Mouse (Mus musculus) heart, postnatal 36 days (tissue): ENCODE results near the gene Dusp28. TPM values are rescaled to one million over a fixed set of nuclear protein-coding genes. Genes with fewer than 3 reads are reported as not detected.

Source experiments
- DNase-seq, 2 experiments: peaks; one replicate each; pipeline ENCODE4 v3.0.0; 2021 to 2022
- intact Hi-C: fragments of 180-260 bp; cut with DNase I; formaldehyde crosslinking; loops from one replicate; pipeline ENCODE4 v1.15.1; 2025
- total RNA-seq, 2 experiments: library from RNA; stranded (reverse); gene quantifications; 2 replicates each; pipeline ENCODE4 v1.2.3; 2021

The Dusp28 gene
- total RNA-seq = 10 to 100 TPM; 12.3 to 13.9 TPM

DNA sequence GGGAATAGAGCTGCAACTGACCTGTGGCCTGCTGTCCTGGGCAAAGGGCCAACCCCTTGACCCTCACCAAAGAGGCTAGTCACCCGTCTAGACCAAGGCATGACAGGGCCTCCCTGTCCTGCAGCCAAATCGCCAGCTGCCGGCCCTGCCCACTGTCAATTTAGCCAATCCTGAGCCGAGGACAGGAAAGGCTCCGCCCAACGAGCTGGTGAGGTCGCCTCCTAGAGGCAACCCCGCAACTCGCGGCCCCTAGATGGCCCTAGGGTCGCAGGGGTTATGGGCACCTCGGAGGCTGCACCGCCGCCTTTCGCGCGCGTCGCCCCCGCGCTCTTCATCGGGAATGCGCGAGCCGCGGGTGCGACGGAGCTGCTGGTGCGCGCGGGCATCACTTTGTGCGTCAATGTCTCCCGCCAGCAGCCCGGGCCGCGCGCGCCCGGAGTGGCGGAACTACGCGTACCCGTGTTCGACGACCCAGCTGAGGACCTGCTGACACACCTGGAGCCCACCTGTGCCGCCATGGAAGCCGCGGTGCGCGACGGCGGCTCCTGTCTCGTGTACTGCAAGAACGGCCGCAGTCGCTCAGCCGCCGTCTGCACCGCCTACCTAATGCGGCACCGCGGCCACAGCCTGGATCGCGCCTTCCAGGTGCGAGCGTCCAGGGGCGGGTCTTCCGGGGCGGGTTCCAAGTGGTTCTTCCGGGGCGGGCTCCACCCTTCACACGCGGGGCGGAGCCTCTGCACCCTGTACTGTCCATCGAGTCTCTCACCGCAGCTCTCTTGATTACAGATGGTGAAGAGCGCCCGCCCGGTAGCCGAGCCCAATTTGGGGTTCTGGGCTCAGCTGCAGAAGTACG lies at the start of gene Dusp28:
TSS of gene Dusp28 (plus strand) at position 203 of the 853 bp plus-strand sequence.
- intact Hi-C loops = no loop called here
- DNase-seq = peak; percentile 84 to 87

DNA sequence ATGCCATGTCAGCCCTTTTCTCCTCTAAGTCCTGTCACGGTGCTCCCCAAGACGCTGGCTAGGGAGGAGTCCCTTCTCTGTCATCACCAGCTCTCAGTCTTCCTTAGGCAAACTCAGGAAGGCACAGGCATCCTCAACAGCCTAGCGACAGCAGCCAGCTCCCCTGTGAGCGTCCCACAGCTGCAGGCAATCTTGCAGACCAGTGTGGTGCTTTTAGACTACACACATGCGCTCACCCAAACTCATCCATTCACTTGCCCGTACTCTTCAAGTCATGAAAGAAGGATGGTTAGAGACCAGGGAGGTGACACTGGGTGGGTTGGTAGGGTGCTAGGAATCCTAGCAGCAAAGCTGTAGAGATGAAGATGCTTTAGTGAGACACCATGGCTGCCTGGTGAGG lies 45.3 kb upstream of the Dusp28 start:
- intact Hi-C loops = no loop called here
- no peak for DNase-seq

DNA sequence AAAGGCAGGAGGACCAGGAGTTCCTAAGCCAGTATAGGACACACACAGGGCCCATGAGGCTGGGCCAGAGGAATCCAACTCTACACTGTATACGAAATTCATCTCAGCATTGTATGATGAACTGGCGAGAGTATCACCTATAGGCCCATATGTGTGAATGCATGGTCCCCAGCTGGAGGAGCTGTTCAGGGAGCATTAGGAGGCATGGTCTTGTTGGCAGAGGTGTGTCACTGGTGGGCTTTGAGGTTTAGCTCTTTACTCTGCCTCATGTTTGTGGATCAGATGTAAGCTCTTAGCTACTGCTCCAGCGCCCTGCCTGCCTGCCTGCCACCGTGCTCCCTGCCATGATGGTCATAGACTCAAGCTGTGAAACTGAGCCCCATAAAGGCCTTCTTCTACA lies 43.5 kb upstream of the Dusp28 start:
- intact Hi-C loops = no loop called here
- no peak for DNase-seq

DNA sequence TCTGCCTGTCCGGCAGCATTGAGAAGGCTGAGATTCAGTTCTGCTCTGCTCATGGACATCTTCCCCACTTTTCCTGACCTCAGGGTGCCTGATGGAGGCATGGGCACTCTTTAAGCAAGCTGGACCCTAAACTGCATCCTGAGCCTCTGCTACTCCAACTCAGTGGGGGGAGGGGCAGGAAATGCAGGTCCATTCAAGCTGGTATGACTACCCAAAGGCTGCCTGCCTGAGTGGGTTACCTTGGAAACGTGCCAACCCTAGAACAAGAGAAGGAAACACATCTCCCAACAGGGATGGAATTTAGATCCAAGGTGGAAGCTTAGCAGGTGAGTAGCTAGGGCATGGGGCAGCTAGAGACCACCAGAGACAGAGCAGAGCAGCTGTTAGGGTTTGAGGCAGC lies 40.6 kb upstream of the Dusp28 start:
- intact Hi-C loops = no loop called here
- no peak for DNase-seq

DNA sequence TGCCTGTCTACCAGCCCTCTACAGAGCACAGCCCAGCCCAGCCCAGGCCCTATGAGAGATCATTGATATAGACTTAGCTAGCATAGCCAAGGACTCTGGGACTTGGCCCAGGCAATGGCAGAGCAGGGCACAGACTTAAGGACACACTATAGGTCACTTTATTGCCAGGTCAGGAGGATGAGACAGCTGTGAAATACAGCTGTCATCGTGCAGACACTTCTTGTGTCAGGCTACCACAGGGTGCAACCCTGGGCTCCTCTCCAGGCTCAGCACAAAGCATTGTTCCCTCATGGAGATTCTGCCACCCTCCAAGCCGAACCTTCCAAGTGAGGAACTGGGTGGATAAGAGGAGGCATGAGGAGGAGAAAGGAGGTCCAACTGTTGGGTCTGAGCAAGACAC lies 36.8 kb upstream of the Dusp28 start:
- intact Hi-C loops = no loop called here
- DNase-seq = no peak

DNA sequence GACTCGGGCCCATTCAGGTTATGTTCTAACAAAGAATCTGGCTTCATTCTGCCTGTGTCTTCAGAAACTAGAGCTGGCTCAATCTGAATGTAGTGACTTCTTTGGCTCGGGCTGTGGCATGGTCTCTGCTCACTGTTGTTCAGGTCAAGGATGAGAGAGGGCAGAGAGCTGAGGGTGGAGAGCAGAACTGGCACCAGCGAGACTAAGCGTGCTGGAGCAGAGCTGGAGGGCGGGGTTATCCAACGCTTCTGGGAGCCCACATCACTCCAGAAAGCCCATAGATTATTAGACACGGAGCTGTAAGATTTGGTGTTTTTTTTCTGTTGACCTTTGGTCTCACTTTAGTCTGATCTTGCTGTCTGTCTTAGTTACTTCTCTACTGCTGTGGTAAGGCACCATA lies 34.1 kb upstream of the Dusp28 start:
- intact Hi-C loops = no loop called here
- no peak for DNase-seq

DNA sequence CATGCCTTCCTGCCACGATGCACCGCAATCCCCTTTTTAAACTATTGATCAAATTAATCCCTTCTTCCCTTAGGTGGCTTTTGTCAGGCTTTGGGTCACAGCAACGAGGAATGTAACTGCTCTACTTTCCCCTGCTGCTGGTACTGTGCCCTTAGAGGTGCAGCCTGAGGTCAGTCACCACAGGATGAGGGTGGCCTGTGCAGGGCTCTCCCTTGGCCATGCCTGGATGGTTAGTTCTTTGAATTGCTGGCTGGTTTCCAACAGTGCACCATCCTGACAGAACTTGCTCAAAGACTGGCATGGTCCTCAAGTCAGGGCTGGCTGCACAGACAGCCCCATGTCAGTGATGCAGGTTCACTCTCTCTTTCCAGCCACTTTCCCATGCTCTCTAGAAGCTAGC lies 32.8 kb upstream of the Dusp28 start:
- intact Hi-C loops = no loop called here
- DNase-seq = no peak

DNA sequence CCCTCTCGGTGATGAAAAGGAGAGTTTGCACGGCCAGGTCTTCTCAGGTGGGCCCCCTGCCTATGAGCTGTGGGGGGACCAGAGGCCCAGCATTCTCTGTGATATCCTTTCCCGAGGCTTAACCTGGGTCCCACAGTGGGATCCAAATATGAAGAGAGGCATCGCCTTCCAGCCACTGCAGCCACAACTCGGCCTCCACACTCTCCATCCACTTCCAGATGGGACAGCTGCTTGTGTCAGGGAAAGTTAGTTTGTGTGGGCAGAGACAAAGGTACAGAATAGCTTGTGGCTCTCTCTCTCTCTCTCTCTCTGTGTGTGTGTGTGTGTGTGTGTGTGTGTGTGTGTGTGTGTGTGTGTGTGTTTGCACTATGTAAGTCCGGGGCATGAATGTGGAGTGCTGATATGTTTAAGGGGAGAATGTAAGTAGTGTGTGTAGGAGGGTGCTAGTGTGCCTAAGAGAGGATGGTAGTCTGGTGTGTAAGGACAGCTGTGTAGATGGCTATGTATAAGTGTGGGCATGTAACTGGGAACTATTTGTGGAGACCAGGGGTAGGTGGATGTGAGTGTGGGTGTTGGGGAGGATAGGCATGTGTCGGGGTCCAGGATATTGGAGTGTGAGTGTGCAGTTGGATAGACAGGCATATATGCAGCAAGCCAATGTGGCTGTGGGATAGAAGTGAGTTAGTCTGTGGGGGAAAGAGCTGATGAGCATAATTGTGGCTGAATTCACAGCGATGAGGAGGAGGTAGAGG lies 31.2 kb upstream of the Dusp28 start:
- intact Hi-C loops = no loop called here
- DNase-seq = no peak

DNA sequence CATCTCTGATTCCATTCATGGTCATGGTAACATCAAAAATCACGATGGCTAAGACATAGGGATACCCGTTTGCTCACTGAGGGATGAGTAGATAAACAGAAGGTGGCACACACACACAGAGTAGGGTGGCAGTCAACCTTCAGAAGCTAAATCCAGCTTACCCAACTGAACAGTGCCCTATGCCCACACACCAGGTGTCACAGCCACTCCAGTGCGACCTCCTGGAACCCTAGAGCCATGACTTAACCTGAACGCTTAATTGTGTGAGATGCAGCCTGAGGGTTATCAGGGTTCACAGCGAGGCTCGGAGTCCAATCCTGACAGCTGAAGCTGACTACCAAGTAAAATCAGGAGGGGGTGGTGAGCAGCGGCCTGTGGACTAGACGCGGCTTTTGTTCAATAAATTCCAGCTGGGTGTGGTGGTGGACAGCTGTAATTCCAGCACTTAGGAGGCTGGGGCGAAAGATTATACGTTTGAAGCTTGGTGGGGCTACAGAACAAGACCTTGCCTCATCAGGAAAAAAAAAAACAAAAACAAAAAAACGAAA lies 29.3 kb upstream of the Dusp28 start:
- DNase-seq = no peak
- intact Hi-C loops = no loop called here

DNA sequence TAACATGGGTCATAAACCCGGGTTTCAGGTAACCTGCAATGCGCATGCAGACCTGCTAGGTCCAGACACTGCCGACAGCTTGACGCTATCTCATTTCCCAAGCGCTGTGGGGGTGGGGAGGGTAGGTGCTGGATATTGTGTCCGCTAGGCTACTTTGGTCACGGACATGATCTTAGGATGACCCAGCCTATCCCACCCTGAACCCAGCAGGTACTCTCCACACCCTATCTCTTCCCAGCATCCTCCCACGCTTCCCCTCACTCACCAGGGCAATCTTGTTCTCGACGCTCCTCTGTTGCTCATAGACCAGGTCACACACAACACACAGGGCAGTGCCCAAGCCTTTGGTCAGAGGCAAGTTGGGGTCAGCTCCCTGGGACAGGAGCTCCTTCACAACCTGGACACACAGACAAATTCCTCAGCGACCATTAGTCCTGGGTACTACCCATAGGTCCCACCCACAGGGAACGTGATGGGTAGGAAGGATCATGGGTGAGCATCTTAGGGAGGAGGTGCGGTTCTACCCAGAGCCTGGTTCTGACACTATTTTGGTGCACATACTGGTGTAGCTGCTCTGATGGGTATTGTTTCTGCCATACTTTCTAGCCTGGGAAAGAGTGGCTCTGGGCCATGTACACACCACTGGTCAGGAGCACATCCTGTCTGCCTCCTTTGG lies 28.6 kb upstream of the Dusp28 start:
- no peak for DNase-seq
- intact Hi-C loops = no loop called here

DNA sequence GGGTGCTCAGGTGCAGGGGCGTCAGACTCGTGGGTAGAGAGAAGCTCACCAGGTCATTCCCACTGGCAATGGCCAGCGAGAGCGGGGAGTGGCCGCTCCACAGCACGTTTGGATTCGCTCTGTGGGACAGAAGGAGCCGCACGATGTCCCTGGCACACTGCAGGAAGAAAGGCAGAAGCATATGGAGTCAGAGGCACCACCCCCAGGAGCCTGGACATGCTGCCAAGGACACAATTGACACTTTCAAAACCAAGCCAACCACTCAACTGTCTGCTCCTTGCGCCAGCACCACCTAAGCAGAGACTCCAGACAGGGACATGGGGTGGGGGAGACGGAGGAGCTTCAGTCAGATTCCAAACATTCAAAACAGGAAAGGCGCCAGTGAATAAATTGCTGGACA lies 27.5 kb upstream of the Dusp28 start:
- intact Hi-C loops = no loop called here
- no peak for DNase-seq

DNA sequence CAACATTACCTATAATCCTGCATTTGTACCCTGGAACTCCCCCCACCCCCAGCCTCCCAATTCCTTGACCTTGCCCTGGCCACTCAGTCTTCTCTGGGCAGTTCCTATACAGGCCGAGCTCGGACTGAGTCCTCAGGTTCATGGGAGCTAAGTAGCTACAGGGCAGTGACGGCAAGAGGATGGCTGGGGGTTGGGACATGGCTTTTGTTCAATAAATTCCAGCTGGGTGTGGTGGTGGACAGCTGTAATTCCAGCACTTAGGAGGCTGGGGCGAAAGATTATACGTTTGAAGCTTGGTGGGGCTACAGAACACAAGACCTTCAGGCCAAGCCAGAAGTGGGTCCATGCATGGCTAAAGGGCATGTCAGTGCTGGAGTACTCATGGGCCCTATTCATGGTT lies 26.7 kb upstream of the Dusp28 start:
- intact Hi-C loops = no loop called here
- no peak for DNase-seq

DNA sequence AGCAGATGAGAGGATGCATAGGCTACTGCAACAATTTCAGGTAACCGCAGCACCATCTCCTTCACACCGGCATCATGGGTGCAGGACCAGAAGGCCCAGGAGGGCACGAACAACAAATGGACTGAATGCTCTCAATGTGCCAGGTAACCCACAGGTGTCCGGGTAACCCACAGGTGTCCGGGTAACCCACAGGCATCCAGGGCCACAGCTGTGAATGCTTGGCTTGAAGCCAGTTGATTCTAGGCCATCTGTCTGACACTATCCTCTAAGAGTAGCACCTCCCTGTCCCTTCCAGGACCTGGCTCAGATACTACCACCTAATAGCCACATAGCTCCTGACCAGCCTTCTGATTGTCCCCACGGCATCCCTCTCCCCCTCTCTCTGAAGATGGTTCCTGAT lies 24.8 kb upstream of the Dusp28 start:
- no peak for DNase-seq

DNA sequence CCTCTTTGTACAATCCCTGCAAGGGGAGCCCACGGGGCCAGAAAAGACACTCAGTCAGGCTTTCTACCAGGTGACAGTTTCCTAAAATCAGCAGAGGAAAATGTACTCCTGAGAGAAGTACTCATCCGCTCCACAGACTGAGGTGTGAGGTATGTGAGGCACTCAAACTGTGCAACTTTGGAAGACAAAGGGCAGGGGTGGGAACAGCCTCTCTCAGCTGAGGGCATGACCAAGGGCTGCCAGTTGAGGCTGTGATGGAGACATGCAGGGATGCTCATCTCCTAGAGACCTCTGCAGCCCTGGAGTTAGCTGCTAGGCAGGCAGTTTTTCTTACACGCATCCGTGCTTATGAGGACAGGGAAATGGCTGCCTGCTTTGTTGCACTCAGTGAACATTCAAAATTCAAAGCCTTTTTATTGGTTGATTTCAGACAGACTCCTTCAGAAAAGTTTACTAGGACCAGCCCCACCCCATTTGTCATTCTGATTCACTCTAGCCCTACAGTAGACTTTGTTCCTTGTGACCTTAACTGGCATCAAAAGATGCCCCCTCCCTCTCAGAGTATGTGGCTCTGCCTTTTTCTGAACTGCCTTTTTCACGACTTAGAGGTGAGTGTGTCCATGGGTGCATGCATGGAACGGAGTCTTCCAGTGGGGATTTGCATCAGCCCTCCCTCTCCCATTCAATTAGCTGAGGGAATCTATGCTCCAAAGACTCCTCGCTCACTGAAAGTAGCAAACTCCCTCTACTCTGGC lies 17.7 kb upstream of the Dusp28 start:
- intact Hi-C loops = no loop called here
- no peak for DNase-seq

More for the DNA sequence above, 24.8 kb upstream of the Dusp28 start:
- intact Hi-C loops = no loop called here

DNA sequence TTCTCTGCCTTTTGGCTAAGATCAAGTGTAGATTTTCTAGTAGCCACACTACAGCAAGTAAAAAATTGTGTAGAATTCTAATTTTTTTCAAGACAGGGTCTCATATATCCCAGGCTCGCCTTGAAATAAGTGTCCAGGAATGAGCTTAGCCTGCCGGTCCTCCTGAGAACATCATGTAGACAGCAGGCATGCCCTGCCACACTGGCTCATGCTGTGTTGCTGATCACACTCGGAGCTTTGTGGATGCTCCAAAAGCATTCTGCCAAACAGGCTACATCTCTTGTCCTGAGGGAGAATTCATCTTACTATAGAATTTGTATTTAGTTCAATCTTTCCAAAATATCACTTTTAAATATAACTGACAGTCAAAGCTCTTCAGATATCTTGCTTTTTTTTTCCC lies 14.0 kb upstream of the Dusp28 start:
- intact Hi-C loops = loop anchor here (2.0 kb wide), 1 partner anchor 240 kb away; no protein-coding TSS in a partner anchor
- no peak for DNase-seq

DNA sequence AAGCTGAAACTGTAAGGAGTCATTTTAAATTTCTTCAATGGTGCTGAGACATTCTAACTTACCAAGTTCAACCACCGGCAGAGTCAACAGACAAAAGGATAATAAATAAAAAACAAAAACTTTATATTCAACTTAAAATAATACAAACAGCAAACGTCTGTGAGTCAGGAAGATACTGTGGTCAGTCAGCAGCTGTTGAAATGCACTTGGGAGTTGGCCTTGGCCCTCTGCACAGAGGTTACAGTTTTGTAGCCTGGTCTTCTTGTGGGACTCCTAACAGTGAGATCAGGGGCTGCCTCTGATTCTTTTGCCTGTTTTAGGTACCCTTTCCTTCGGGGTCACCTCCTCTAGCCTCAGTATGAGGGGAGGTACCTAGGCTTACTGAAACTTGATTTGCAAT lies 12.9 kb upstream of the Dusp28 start:
- DNase-seq = no peak
- intact Hi-C loops = loop anchor here (2.0 kb wide), 2 partner anchors 199 to 241 kb away; no protein-coding TSS in a partner anchor

DNA sequence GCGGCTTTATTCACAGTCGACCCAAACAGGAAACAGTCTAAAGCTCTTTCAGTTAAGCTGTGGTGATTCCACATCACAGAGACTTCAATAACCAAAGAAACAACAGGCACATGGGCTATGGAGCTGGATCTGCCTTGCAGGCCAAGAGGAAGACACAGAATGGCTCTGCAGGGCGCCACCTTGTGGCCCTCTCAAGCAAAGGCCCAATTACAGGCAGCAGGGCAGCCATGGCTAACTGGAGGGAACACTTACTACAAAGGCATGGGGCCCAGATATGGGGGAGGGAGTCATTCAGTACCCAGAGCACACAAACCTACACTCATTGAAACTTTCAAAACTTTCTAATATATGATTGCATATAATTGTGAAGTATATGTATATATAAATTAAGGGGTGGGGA lies 11.7 kb upstream of the Dusp28 start:
- DNase-seq = peak; percentile 55 to 64
- intact Hi-C loops = loop anchor here (2.0 to 5.0 kb wide), 2 partner anchors 58 to 200 kb away; no protein-coding TSS in a partner anchor

DNA sequence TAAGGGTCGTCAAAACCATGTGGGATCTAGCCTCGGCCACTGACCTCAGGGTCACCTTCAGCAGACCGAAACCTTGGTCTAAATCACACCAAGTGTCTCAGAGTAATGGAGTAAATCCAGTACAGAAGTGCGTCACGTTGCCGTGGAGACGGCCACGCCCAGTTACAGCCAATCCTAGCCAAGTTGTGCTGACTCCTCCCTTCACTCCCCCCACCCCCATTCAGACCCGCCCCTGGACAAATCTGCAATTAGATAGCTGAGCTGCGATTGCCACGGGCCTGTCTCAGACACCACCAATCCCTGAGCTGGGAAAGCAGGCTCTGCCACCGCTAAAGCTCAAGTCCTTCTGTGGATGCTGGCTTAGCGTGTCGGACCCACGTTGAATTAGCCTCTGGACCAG lies 4.0 kb upstream of the Dusp28 start, which contains the start of gene Ankmy1:
TSS of gene Ankmy1 (minus strand) at position 121 of the 400 bp plus-strand sequence.
- intact Hi-C loops = no loop called here
- DNase-seq = peak in 1 of 2 experiments; percentile 31

DNA sequence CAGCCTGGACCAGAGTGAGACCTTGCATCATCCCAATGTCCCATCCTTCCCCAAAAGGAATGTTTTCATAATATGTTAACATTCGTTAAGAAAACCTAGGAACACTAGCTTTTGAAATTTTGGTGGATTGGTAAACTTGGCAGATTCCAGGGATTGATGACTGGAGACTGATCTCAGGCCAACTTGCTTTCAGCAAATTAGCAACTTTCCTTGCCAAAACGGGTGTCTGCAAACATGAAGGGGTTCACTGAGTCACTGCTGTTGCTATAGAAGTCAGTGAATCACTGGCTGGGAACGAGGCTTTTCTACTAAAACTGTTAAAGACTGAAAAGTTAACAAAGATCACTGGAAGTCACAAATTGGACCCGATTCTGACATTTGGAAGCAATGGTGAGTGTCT lies 3.2 kb upstream of the Dusp28 start:
- DNase-seq = no peak
- intact Hi-C loops = no loop called here

DNA sequence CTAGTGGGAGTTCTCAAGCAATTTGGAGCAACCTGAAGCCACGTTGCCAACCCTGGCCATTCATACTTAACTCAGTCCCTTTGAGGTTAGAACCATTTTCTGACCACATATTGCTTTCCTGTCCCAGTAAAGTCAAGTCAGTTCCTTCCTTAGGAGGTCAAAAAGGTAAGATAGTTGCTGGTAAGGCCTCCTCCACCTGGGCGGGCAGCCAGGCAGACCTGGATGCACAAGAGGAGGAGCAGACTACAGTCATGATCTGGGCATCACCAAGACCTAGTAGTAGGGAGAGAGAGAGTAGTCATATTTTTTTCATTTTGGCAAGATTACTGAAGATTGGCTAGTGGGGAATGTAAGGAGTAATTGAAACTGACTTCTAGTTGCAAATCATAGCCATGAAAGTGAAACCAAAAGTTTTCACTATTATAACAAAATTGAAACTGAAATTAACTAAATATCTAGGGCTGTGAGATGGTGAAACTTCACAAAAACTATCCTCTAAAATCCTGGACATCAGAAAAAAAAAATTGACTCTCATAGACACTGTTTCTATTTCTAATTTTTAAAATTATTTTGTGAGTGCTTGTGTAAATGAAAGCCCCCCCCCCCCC lies 974 bp upstream of the Dusp28 start:
- DNase-seq = no peak
- intact Hi-C loops = no loop called here
